Mouse (Mus musculus): ENCODE results near the gene Teddm2. TPM values are rescaled to one million over a fixed set of nuclear protein-coding genes. Genes with fewer than 3 reads are reported as not detected.

Teddm2 gene
- polyA plus RNA-seq (2012; rRNA removed), result 0.19 and 0.30 TPM in 2 replicates

GRCm38 (mm10) chr1:153899731-153900380, at the start of gene Teddm2, which contains the start of gene Glul:
Gene Teddm2 (minus strand): TSS chr1:153900228.
Gene Glul (plus strand): TSS chr1:153899944.
- WGBS, result under 1% methylated on average over 51 of the region's 51 CpGs
- DNase-seq (ENCODE audit: low read depth, low spot score), result peak; percentile 92

- WGBS, result 98% methylated on average over 6 of the region's 6 CpGs
- no peak for DNase-seq (ENCODE audit: low read depth, low spot score)
Observed at GRCm38 (mm10) chr1:153947837-153948236, 47.8 kb upstream of the Teddm2 start.

DNA sequence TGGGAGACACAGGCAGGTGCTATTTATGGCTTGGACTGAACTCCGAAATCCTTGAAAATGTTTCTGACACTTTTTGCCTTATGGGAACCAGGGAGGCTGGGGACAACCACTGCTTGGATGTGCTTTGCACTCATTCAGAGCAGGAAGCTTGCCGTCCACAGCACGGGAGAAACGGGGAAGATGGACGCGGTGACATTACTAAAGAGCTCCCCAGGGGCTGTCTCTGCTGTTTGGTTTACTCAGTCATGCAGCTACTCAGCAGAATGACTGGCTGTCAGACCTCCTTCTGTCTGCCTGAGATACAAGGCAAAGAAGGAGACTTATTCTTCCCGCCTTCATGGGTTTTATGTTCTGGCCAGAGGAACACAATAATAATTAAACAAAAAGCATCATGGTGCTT, 46.9 kb upstream of the Teddm2 start:
- DNase-seq (ENCODE audit: low read depth, low spot score), result no peak
- WGBS, result 72% methylated on average over 7 of the region's 7 CpGs

DNA sequence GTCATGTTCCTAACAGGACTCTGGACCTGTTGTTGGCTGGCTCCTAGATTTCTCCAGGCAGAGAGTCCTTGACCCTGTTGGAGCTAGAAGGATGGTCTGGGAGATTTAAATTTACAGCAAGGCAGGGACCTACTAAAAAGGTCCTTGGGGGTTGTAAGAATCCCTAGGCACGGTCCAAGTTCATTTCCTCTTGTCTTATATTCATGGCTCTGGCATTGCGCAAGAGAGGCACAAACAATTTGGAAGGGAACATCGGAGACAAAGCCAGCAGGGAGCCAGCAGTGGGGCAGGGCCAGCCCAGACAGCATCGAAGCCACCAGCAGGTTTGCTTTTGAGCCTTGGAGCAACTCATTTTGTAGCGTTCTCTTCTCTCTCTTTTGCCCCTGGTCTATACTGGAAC, 45.2 kb upstream of the Teddm2 start:
- WGBS, result 58% methylated on average over 5 of the region's 5 CpGs
- no peak for DNase-seq (ENCODE audit: low read depth, low spot score)

DNA sequence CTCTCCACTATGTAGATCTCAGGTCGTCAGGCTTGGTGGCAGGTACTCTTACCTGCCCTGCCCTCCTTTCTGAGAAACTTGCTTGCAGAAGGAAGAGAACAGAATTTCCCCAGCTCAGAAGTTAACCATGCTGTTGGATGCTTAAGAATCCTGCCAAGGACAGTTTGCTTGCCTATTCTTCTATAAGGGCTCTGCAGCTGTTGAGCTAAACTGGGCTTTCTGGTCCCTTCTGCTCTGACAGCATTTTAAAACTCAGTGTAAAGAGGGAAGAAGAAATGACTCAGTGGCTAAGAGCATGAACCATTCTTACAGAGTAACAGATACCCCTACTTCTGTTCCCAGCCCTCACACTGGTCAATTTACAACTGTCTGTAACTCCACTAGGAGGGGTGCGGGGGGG, 41.0 kb upstream of the Teddm2 start:
- no peak for DNase-seq (ENCODE audit: low read depth, low spot score)
- 90% methylated on average over 2 of the region's 2 CpGs for WGBS

GRCm38 (mm10) chr1:153937025-153937424, 37.0 kb upstream of the Teddm2 start:
- no peak for DNase-seq (ENCODE audit: low read depth, low spot score)
- WGBS, result 100% methylated on average over 2 of the region's 2 CpGs

- 82% methylated on average over 12 of the region's 12 CpGs for WGBS
Observed at GRCm38 (mm10) chr1:153935844-153936380, 35.9 kb upstream of the Teddm2 start.

DNA sequence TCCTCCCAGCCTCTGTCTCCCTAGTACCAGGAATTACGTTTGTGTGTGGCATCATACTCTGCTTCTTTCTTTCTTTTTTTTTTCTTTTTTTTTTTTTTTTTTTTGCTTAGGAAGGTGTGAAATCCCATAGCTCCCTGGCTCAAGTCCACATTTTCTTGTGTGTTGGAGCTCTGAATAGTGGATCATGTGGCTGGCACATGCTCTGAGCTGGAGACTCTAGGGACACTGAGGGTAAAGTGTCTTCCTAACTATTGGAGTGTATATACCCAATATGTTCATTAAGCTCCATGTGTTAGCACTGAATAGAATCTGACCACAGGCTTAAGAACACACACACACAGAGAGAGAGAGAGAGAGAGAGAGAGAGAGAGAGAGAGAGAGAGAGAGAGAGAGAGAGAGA, 33.7 kb upstream of the Teddm2 start:
- WGBS, result 61% methylated on average over 1 of the region's 1 CpGs
- no peak for DNase-seq (ENCODE audit: low read depth, low spot score)

More at GRCm38 (mm10) chr1:153935844-153936380, 35.9 kb upstream of the Teddm2 start:
- DNase-seq (ENCODE audit: low read depth, low spot score), result no peak

GRCm38 (mm10) chr1:153930431-153930830, 30.4 kb upstream of the Teddm2 start:
- DNase-seq (ENCODE audit: low read depth, low spot score), result no peak
- WGBS, result 41% methylated on average over 2 of the region's 2 CpGs

- DNase-seq (ENCODE audit: low read depth, low spot score), result no peak
- WGBS, result 28% methylated on average over 6 of the region's 6 CpGs
Observed at GRCm38 (mm10) chr1:153924395-153925385, 24.7 kb upstream of the Teddm2 start.

DNA sequence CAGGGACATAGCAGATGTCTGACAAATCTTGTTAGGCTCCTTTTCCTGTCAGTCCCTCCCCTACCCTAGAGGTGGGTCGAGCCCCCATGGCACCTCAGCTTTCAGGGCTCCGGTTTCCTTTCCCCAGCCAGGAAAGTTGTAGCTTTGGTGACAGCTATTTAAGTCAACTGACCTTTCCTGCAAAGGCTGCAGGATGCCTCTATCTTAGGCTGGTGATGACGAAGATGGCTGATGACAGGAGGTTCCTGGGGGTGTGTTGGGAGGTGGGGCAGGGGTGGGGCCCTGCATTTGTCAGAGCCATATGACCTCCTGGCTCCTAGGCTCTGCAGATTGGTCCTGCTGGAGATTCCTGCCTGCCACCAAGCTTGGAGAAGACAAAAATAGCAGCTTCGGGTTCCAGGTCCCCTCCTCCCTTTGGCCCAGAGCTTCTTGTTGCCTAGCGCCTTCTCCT, 22.6 kb upstream of the Teddm2 start:
- DNase-seq (ENCODE audit: low read depth, low spot score), result no peak
- 42% methylated on average over 5 of the region's 5 CpGs for WGBS

- no peak for DNase-seq (ENCODE audit: low read depth, low spot score)
- WGBS, result 94% methylated on average over 3 of the region's 3 CpGs
Observed at GRCm38 (mm10) chr1:153921642-153922041, 21.6 kb upstream of the Teddm2 start.

DNA sequence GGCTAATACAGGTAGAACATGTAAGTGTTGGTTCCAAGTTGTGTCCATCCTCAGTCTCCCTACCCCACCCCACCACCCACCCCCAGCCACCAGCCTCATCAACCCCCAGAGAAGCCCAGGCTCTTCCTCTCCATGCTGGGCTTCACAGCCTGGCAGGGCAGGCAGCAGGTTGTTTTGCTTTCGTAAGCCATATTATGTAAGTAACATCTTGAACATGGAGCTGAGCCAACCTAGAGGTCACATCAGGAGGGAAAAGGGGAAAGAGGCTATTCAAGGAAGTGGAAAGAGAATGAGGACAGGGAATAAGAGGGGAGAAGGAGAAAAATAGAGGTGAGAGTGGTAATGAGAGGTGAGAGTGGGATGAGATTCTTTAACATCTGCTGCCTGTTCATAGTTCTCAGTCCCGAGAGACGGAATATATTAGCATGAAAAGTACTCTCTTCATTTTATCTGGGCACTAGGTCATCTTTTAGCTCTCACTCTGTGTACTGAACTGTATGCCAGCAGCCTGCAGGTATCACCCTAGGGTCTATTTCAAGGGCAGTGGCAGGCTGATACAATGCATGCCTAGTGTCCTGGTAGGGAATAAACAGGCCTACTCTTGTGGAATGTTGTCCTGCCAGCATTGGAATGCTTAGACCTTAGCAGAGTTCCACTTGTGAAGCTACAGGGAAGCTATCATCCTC, 18.6 kb upstream of the Teddm2 start:
- WGBS, result 58% methylated on average over 3 of the region's 3 CpGs
- DNase-seq (ENCODE audit: low read depth, low spot score), result no peak

- WGBS, result 69% methylated on average over 3 of the region's 3 CpGs
- DNase-seq (ENCODE audit: low read depth, low spot score), result no peak
Observed at GRCm38 (mm10) chr1:153913869-153914268, 13.8 kb upstream of the Teddm2 start.

GRCm38 (mm10) chr1:153911276-153911795, 11.3 kb upstream of the Teddm2 start:
- WGBS, result 38% methylated on average over 6 of the region's 6 CpGs
- no peak for DNase-seq (ENCODE audit: low read depth, low spot score)

DNA sequence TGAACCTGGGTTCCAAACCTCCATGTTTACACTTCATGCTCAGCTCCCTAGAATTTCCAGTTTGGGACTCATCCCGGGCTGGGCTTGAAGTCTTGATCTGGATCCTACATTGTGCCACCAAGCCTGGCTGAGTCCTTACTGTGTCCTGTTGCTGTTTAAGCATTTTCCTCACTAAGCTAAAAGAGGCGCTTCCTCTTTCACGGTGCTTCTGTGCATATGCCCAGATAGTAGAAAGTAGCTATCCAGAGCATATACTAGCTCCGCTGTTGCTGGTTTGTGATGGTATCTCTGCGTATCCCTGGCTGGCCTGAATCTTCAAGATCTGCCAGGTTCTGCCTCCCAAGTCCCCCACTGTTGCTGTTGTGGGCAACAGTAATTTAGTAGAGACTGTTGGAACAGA, 10.4 kb upstream of the Teddm2 start:
- DNase-seq (ENCODE audit: low read depth, low spot score), result no peak
- 39% methylated on average over 5 of the region's 5 CpGs for WGBS

DNA sequence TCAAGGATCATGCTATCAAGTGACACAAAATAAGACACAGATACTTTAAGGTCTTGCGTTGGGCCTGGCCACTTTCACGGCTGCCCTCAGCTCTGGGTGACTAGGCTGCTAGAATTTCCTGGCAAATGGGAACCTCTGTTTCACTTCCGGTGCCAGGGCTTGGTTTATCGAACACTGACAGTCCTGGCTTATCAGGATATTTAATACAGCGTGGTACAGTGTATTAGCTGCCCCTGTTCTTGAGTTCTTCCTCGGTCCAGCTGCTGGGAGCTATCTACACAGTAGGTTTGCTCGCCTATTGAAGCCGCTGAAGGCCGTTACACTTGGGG, 9.9 kb upstream of the Teddm2 start:
- WGBS, result 37% methylated on average over 9 of the region's 9 CpGs
- DNase-seq (ENCODE audit: low read depth, low spot score), result no peak

DNA sequence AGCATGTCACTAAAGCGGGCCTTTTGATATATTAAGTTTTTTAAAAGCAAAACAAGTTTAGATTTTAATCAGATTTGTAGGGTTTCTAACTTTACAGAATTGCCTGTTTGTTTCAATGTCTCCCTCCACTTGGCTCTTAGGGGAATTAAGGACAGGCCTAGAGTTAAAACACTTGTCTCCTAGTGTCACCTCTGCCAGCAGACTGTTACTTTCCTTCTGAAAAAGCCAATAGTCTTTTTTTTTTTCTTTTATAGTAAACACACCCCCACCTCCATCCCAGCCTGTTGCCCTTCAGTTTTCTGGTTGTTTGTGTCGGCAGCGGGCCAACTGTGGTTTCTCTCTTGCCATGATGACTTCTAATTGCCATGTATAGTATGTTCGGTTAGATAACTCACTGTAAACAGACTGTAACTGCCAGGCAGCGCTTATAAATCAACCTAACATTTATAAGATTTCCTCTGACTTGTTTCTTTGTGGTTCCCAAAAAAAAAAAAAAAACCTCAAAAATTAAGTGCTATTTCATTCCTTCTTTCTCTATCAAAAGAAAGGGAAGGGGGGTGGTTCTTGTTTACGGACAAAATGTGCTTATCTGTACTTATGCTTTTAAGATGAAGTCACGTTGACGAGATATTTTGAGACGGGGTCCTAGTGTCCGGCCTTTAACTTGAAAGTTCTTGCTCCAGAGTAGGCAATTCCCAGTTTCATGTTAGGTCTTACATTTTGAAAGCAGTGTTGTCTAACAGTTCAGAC, 9.4 kb upstream of the Teddm2 start:
- DNase-seq (ENCODE audit: low read depth, low spot score), result no peak
- WGBS, result 21% methylated on average over 10 of the region's 10 CpGs

DNA sequence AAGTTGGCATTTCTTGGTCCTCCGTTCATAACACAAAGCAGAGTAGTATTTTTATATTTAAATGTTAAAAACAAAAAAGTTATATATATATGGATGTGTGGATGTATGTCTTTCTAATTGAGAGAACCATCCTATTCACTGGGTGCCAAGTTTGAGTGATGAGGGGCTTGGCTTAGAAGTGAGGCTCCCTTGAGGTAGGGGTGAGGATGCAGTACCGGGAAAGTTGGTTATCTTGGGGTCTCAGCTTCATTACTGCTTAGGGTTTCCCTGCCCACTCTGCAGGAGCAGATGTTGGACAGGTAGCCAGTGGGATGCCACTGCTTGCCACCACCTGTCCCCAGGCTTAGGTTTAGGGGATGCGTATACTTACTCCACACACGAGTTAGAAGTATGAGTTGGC, 8.7 kb upstream of the Teddm2 start:
- no peak for DNase-seq (ENCODE audit: low read depth, low spot score)
- WGBS, result 69% methylated on average over 4 of the region's 4 CpGs
